Mouse (Mus musculus) lung, postnatal 0 days (tissue): ENCODE data around the gene Dhrs4. TPM values are rescaled to one million over a fixed set of nuclear protein-coding genes. Genes with fewer than 3 reads are reported as not detected.
A peak's percentile ranks its signal among the peaks of the same experiment; 100 is the strongest.

Experiments
- ATAC-seq: fragments of 200-750 bp; cut with Nextera tagmentation; 2 replicates; pipeline ENCODE4 v1.8.0; 2017; ENCODE audit warnings: moderate library complexity
- DNase-seq: peaks from one replicate; pipeline ENCODE4 v3.0.0-alpha.2; 2016; ENCODE audit warnings: low spot score
- H3K27ac ChIP-seq: fragments of 300-500 bp; sonication (generic); 2 replicates; pipeline ENCODE4 v1.5.1; 2014; ENCODE audit warnings: antibody characterized with exemption, mild to moderate bottlenecking, low read length, mixed read lengths
- H3K27me3 ChIP-seq: fragments of 300-500 bp; sonication (generic); replicated peaks from 2 replicates; pipeline ENCODE4 v1.6.1; 2014; ENCODE audit warnings: low read length, mixed read lengths; ENCODE audit not compliant: insufficient read depth
- H3K36me3 ChIP-seq: fragments of 300-500 bp; sonication (generic); 2 replicates; pipeline ENCODE4 v1.6.1; 2014; ENCODE audit warnings: low read length, mixed read lengths; ENCODE audit not compliant: insufficient read depth
- H3K4me1 ChIP-seq: fragments of 300-500 bp; sonication (generic); 2 replicates; pipeline ENCODE4 v1.6.1; 2014; ENCODE audit warnings: antibody characterized with exemption, low read depth, low read length, mixed read lengths; ENCODE audit not compliant: insufficient read depth
- H3K4me2 ChIP-seq: fragments of 300-500 bp; sonication (generic); replicated peaks from 2 replicates; pipeline ENCODE4 v1.6.1; 2014; ENCODE audit warnings: low read depth, mild to moderate bottlenecking, low read length, moderate library complexity, mixed read lengths
- H3K4me3 ChIP-seq: fragments of 300-500 bp; sonication (generic); 2 replicates; pipeline ENCODE4 v1.5.1; 2014; ENCODE audit warnings: low read depth, low read length
- H3K9ac ChIP-seq: fragments of 300-500 bp; sonication (generic); replicated peaks from 2 replicates; pipeline ENCODE4 v1.6.1; 2014; ENCODE audit warnings: low read depth, mild to moderate bottlenecking
- H3K9me3 ChIP-seq: fragments of 300-500 bp; sonication (generic); 2 replicates; pipeline ENCODE4 v1.6.1; 2016; ENCODE audit warnings: low read length, mixed read lengths
- CTCF ChIP-seq: IDR thresholded peaks from 2 replicates; pipeline ENCODE4 v1.5.1; 2016; ENCODE audit warnings: antibody characterized with exemption, mild to moderate bottlenecking
- EP300 ChIP-seq: IDR thresholded peaks from 2 replicates; pipeline ENCODE4 v1.6.1; 2016; ENCODE audit warnings: antibody characterized with exemption, mild to moderate bottlenecking, control low read depth
- WGBS: fragments of 180-500 bp; shearing (Covaris S2); extraction: QIAGEN DNeasy Blood & Tissue Kit; methylation state at CpG from one replicate; pipeline ENCODE4 v1.1.7; 2014; 5-methylcytosine and 5-hydroxymethylcytosine counted together
- polyA plus RNA-seq: library from polyadenylated mRNA; unstranded; fragments of >200 nt; fragmentation: Nextera tagmentation; extraction: Ambion mirVana; gene quantifications from 2 replicates; pipeline ENCODE4 v1.2.1, GENCODE M21; 2015

Gene Dhrs4
- polyA plus RNA-seq, 1 experiment from 2014 or later, result 54.8 TPM

- TF ChIP-seq EP300 (no peak), CTCF (no peak)
- Histone ChIP-seq H3K27ac (no peak overlapping the region), H3K4me2 (no peak overlapping the region), H3K9me3 (no peaks in the 10 kb centered on the region), H3K27me3 (no peaks in the 10 kb centered on the region), H3K36me3 (no peaks in the 10 kb centered on the region), H3K4me1 (no peaks in the 10 kb centered on the region), H3K9ac (no peak overlapping the region), H3K4me3 (no peak overlapping the region)
- ATAC-seq (no peak), DNase-seq (no peak)
- 67% methylated on average over 7 of the region's 7 CpGs for WGBS
Observed at GRCm38 (mm10) chr14:55467108-55467507, 11.4 kb upstream of the Dhrs4 start.

GRCm38 (mm10) chr14:55468301-55468741 lies 10.2 kb upstream of the Dhrs4 start:
- ATAC-seq (no peak), DNase-seq (no peak)
- Histone ChIP-seq H3K9ac (no peak overlapping the region), H3K27me3 (no peaks in the 10 kb centered on the region), H3K4me1 (no peaks in the 10 kb centered on the region), H3K36me3 (no peaks in the 10 kb centered on the region), H3K9me3 (no peaks in the 10 kb centered on the region), H3K4me2 (no peak overlapping the region), H3K4me3 (no peak overlapping the region), H3K27ac (no peak overlapping the region)
- WGBS, result 79% methylated on average over 2 of the region's 2 CpGs
- TF ChIP-seq CTCF (no peak), EP300 (no peak)

- no peak for TF ChIP-seq CTCF
- no peak for TF ChIP-seq EP300
- WGBS, result 54% methylated on average over 2 of the region's 2 CpGs
- no peak overlapping the region for H3K9ac ChIP-seq
- no peaks in the 10 kb centered on the region for H3K4me1 ChIP-seq
- no peak overlapping the region for H3K27ac ChIP-seq
- no peak overlapping the region for H3K4me3 ChIP-seq
- no peaks in the 10 kb centered on the region for H3K9me3 ChIP-seq
- H3K36me3 ChIP-seq, result no peaks in the 10 kb centered on the region
- ATAC-seq (no peak), DNase-seq (no peak)
- H3K4me2 ChIP-seq, result no peak overlapping the region
- H3K27me3 ChIP-seq, result no peaks in the 10 kb centered on the region
Observed at GRCm38 (mm10) chr14:55469041-55469440, 9.5 kb upstream of the Dhrs4 start.

- WGBS, result 59% methylated on average over 6 of the region's 6 CpGs
- Histone ChIP-seq H3K9me3 (no peaks in the 10 kb centered on the region), H3K4me3 (no peak overlapping the region), H3K27me3 (no peaks in the 10 kb centered on the region), H3K27ac (no peak overlapping the region), H3K9ac (no peak overlapping the region), H3K4me2 (no peak overlapping the region), H3K36me3 (no peaks in the 10 kb centered on the region), H3K4me1 (no peaks in the 10 kb centered on the region)
- no peak for ATAC-seq
- TF ChIP-seq CTCF (no peak), EP300 (no peak)
- DNase-seq, result no peak
Observed at GRCm38 (mm10) chr14:55469821-55470220, 8.7 kb upstream of the Dhrs4 start.

- H3K4me1 ChIP-seq, result no peaks in the 10 kb centered on the region
Observed at GRCm38 (mm10) chr14:55470806-55471205, 7.8 kb upstream of the Dhrs4 start.

GRCm38 (mm10) chr14:55475654-55476053 lies 2.9 kb upstream of the Dhrs4 start:
- WGBS, result 46% methylated on average over 2 of the region's 2 CpGs
- DNase-seq, result no peak
- Histone ChIP-seq H3K9me3 (no peaks in the 10 kb centered on the region), H3K9ac (no peak overlapping the region), H3K4me2 (no peak overlapping the region), H3K27ac (no peak overlapping the region), H3K4me1 (0 out of 2 replicates have a peak, but pooled peaks cover 4% of the 10 kb centered on the region), H3K4me3 (no peak overlapping the region), H3K36me3 (no peaks in the 10 kb centered on the region), H3K27me3 (no peaks in the 10 kb centered on the region)
- TF ChIP-seq EP300 (no peak), CTCF (no peak)
- ATAC-seq, result no peak

More at GRCm38 (mm10) chr14:55470806-55471205, 7.8 kb upstream of the Dhrs4 start:
- 2% methylated on average over 10 of the region's 10 CpGs for WGBS
- ATAC-seq (no peak), DNase-seq (peak; percentile 20)
- Histone ChIP-seq H3K4me3 (no peak overlapping the region), H3K27ac (no peak overlapping the region), H3K4me2 (0 out of 2 replicates have a peak overlapping the region, but pooled peaks have one; percentile 22), H3K27me3 (no peaks in the 10 kb centered on the region), H3K9me3 (no peaks in the 10 kb centered on the region), H3K36me3 (no peaks in the 10 kb centered on the region), H3K9ac (no peak overlapping the region)
- TF ChIP-seq EP300, result no peak
- no peak for TF ChIP-seq CTCF

GRCm38 (mm10) chr14:55477421-55477820 lies 1.1 kb upstream of the Dhrs4 start:
- no peaks in the 10 kb centered on the region for H3K9me3 ChIP-seq
- no peak for ATAC-seq

More at GRCm38 (mm10) chr14:55477421-55477820, 1.1 kb upstream of the Dhrs4 start:
- H3K4me3 ChIP-seq, result no peak overlapping the region
- no peak overlapping the region for H3K4me2 ChIP-seq
- 100% methylated on average over 1 of the region's 1 CpGs for WGBS
- H3K4me1 ChIP-seq, result 0 out of 2 replicates have a peak, but pooled peaks cover 4% of the 10 kb centered on the region
- no peak overlapping the region for H3K27ac ChIP-seq
- TF ChIP-seq CTCF (no peak), EP300 (no peak)
- no peak for DNase-seq
- H3K9ac ChIP-seq, result no peak overlapping the region
- H3K36me3 ChIP-seq, result no peaks in the 10 kb centered on the region
- H3K27me3 ChIP-seq, result no peaks in the 10 kb centered on the region
